Mouse (Mus musculus) hindbrain, embryonic 15.5 days (tissue): ENCODE measurements around the gene Ifit3. TPM values are rescaled to one million over a fixed set of nuclear protein-coding genes. Genes with fewer than 3 reads are reported as not detected.

ENCODE experiments used
- ATAC-seq: fragments of 200-750 bp; cut with Nextera tagmentation; 2 replicates; pipeline ENCODE4 v1.8.0; 2017; ENCODE audit warnings: low read depth, moderate number of reproducible peaks, moderate TSS enrichment; ENCODE audit not compliant: low FRiP score
- H3K27ac ChIP-seq: fragments of 300-500 bp; sonication (generic); replicated peaks from 2 replicates; pipeline ENCODE4 v1.5.1; 2015; ENCODE audit warnings: mild to moderate bottlenecking, inconsistent platforms
- H3K27me3 ChIP-seq: fragments of 300-500 bp; sonication (generic); 2 replicates; pipeline ENCODE4 v1.6.1; 2015; ENCODE audit warnings: control low read depth, inconsistent platforms
- H3K36me3 ChIP-seq: fragments of 300-500 bp; sonication (generic); 2 replicates; pipeline ENCODE4 v1.6.1; 2015; ENCODE audit warnings: control low read depth, inconsistent platforms
- H3K4me1 ChIP-seq: fragments of 300-500 bp; sonication (generic); replicated peaks from 2 replicates; pipeline ENCODE4 v1.6.1; 2015; ENCODE audit warnings: control low read depth, inconsistent platforms
- H3K4me2 ChIP-seq: fragments of 300-500 bp; sonication (generic); 2 replicates; pipeline ENCODE4 v1.6.1; 2015; ENCODE audit warnings: moderate library complexity, mild to moderate bottlenecking, inconsistent platforms
- H3K4me3 ChIP-seq: fragments of 300-500 bp; sonication (generic); 2 replicates; pipeline ENCODE4 v1.5.1; 2015; ENCODE audit warnings: mild to moderate bottlenecking, inconsistent platforms
- H3K9ac ChIP-seq: fragments of 300-500 bp; sonication (generic); 2 replicates; pipeline ENCODE4 v1.6.1; 2015; ENCODE audit warnings: inconsistent platforms
- H3K9me3 ChIP-seq: fragments of 300-500 bp; sonication (generic); 2 replicates; pipeline ENCODE4 v1.6.1; 2016; ENCODE audit warnings: control low read depth, inconsistent platforms
- WGBS: fragments of 180-500 bp; shearing (Covaris S2); methylation state at CpG from one replicate; pipeline ENCODE4 v1.1.7; 2015; 5-methylcytosine and 5-hydroxymethylcytosine counted together
- polyA plus RNA-seq: library from polyadenylated mRNA; unstranded; fragments of >200 nt; fragmentation: Nextera tagmentation; extraction: Ambion mirVana; gene quantifications from 2 replicates; pipeline ENCODE4 v1.2.1, GENCODE M21; 2015

The Ifit3 gene
- polyA plus RNA-seq, 1 experiment from 2014 or later, result 1.1 TPM

- 84% methylated on average over 2 of the region's 2 CpGs for WGBS
- Histone ChIP-seq H3K9me3 (no peaks in the 10 kb centered on the region), H3K4me3 (no peak overlapping the region), H3K4me2 (no peak overlapping the region), H3K27me3 (no peaks in the 10 kb centered on the region), H3K4me1 (no peaks in the 10 kb centered on the region), H3K36me3 (no peaks in the 10 kb centered on the region), H3K9ac (no peak overlapping the region), H3K27ac (no peak overlapping the region)
- no peak for ATAC-seq
Measured at GRCm38 (mm10) chr19:34627496-34627895, 44.2 kb downstream of the Ifit3 start.

GRCm38 (mm10) chr19:34631487-34631886 lies 48.2 kb downstream of the Ifit3 start:
- no peaks in the 10 kb centered on the region for H3K36me3 ChIP-seq
- H3K4me2 ChIP-seq, result no peak overlapping the region
- H3K27ac ChIP-seq, result no peak overlapping the region
- no peaks in the 10 kb centered on the region for H3K4me1 ChIP-seq
- no peak overlapping the region for H3K9ac ChIP-seq
- no peaks in the 10 kb centered on the region for H3K9me3 ChIP-seq
- H3K27me3 ChIP-seq, result no peaks in the 10 kb centered on the region
- no peak for ATAC-seq
- H3K4me3 ChIP-seq, result no peak overlapping the region

GRCm38 (mm10) chr19:34633484-34633883 lies 50.2 kb downstream of the Ifit3 start:
- no peak overlapping the region for H3K9ac ChIP-seq
- ATAC-seq, result no peak

DNA sequence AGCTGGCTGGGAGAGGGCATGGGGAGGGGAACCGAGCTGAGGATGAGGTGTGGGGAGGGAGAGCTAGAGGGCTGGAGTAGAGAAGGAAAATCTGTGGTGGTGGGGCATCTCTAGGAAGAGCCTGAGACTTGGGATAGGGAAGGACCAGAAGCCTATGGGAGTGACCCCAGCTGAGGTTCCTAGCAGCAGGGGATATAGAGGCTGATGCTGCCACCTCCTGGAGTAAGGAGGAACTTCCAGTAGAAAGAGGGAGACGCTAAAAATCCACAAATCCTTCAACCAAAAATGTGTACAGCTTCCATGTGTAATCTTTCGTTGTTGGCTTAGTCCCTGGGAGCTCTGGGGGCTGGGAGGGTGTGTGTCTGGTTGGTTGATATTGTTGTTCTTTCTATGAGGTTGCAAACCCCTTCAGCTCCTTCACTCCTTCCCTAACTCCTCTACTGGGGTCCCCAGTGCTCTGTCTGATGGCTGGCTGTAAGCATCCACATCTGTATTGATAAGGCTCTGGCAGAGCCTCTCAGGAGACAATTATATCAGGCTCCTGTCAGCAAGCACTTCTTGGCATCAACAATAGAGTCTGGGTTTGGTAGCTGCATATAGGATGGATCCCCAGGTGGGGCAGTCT lies 53.7 kb downstream of the Ifit3 start:
- H3K4me2 ChIP-seq, result no peak overlapping the region
- no peak for ATAC-seq
- H3K9me3 ChIP-seq, result no peaks in the 10 kb centered on the region
- H3K4me1 ChIP-seq, result no peaks in the 10 kb centered on the region
- WGBS, result 8% methylated on average over 3 of the region's 3 CpGs
- no peak overlapping the region for H3K4me3 ChIP-seq
- no peaks in the 10 kb centered on the region for H3K36me3 ChIP-seq
- H3K9ac ChIP-seq, result no peak overlapping the region
- H3K27ac ChIP-seq, result no peak overlapping the region
- no peaks in the 10 kb centered on the region for H3K27me3 ChIP-seq

More at GRCm38 (mm10) chr19:34633484-34633883, 50.2 kb downstream of the Ifit3 start:
- Histone ChIP-seq H3K27me3 (no peaks in the 10 kb centered on the region), H3K4me1 (no peaks in the 10 kb centered on the region), H3K9me3 (no peaks in the 10 kb centered on the region), H3K4me3 (no peak overlapping the region), H3K27ac (no peak overlapping the region), H3K36me3 (no peaks in the 10 kb centered on the region), H3K4me2 (no peak overlapping the region)
- 80% methylated on average over 2 of the region's 2 CpGs for WGBS

Other genes with a start within 250 kb of the Ifit3 start
- gene Ch25h, start 108.4 kb upstream of the Ifit3 start, polyA plus RNA-seq, result 0.51 and 0.56 TPM in 2 replicates
- 22.1 and 22.9 TPM in 2 replicates for gene Lipa, start 56.1 kb upstream of the Ifit3 start, polyA plus RNA-seq
- 5.8 and 6.7 TPM in 2 replicates for gene Ifit2, start 32.8 kb upstream of the Ifit3 start, polyA plus RNA-seq
- 1.1 and 1.4 TPM in 2 replicates for gene Ifit1bl1, start 18.4 kb downstream of the Ifit3 start, polyA plus RNA-seq
- 0.34 and 1.1 TPM in 2 replicates for gene Ifit3b, start 24.4 kb downstream of the Ifit3 start, polyA plus RNA-seq
- 0.34 and 0.38 TPM in 2 replicates for gene Ifit1bl2, start 57.2 kb downstream of the Ifit3 start, polyA plus RNA-seq
- gene Ifit1, start 57.3 kb downstream of the Ifit3 start, polyA plus RNA-seq, result 0.31 and 0.93 TPM in 2 replicates
- 2.7 and 2.8 TPM in 2 replicates for gene Slc16a12, start 163.8 kb downstream of the Ifit3 start, polyA plus RNA-seq